Mouse (Mus musculus): ENCODE results near the gene Scgb3a1. TPM values are rescaled to one million over a fixed set of nuclear protein-coding genes. Genes with fewer than 3 reads are reported as not detected.

Scgb3a1 gene
- 0.86 and 1.1 TPM in 2 replicates for polyA plus RNA-seq (2014; fragmentation: Nextera tagmentation; extraction: Ambion mirVana)

GRCm38 (mm10) chr11:49663310-49663709, at the start of gene Scgb3a1:
TSS of gene Scgb3a1 (plus strand) at chr11:49663610.
- Histone ChIP-seq H3K9ac (ENCODE audit: low read depth, low read length) (no peak within 1 kb of the TSS), H3K36me3 (ENCODE audit: control insufficient read depth, insufficient read depth, low read length) (no peaks in the 10 kb centered on the region; the same call in 1 of the 2 replicates), H3K4me3 (ENCODE audit: low read depth, low read length) (no peak within 1 kb of the TSS), H3K27me3 (ENCODE audit: control insufficient read depth, insufficient read depth, low read length) (no peaks in the 10 kb centered on the region), H3K4me2 (no peak within 1 kb of the TSS), H3K27ac (ENCODE audit: low read depth, low read length) (no peak within 1 kb of the TSS), H3K9me3 (replicated peaks; ENCODE audit: control insufficient read depth, low read length) (no peaks in the 10 kb centered on the region), H3K4me1 (ENCODE audit: control insufficient read depth, insufficient read depth, low read length) (peaks cover 10% of the 10 kb centered on the region)
- ATAC-seq (replicated peaks; ENCODE audit: insufficient number of reproducible peaks, low FRiP score, low TSS enrichment) = no peak
- 78% methylated on average over 5 of the region's 5 CpGs for WGBS (ENCODE audit: insufficient replicate concordance)

- Histone ChIP-seq H3K9me3 (replicated peaks; ENCODE audit: control insufficient read depth, low read length) (no peaks in the 10 kb centered on the region), H3K4me1 (ENCODE audit: control insufficient read depth, insufficient read depth, low read length) (no peaks in the 10 kb centered on the region), H3K4me2 (no peak overlapping the region), H3K27me3 (ENCODE audit: control insufficient read depth, insufficient read depth, low read length) (peaks cover 8% of the 10 kb centered on the region; the same call in 1 of the 2 replicates), H3K27ac (ENCODE audit: low read depth, low read length) (no peak overlapping the region), H3K36me3 (ENCODE audit: control insufficient read depth, insufficient read depth, low read length) (no peaks in the 10 kb centered on the region), H3K4me3 (ENCODE audit: low read depth, low read length) (no peak overlapping the region), H3K9ac (ENCODE audit: low read depth, low read length) (no peak overlapping the region)
- ATAC-seq (replicated peaks; ENCODE audit: insufficient number of reproducible peaks, low FRiP score, low TSS enrichment) = no peak
- WGBS (ENCODE audit: insufficient replicate concordance) = 79% methylated on average over 10 of the region's 10 CpGs
These were observed 47.3 kb upstream of the Scgb3a1 start for GRCm38 (mm10) chr11:49615856-49616725.

- H3K9ac ChIP-seq (ENCODE audit: low read depth, low read length) = no peak overlapping the region
- H3K4me1 ChIP-seq (ENCODE audit: control insufficient read depth, insufficient read depth, low read length) = no peaks in the 10 kb centered on the region
- H3K4me2 ChIP-seq = no peak overlapping the region
- H3K9me3 ChIP-seq (replicated peaks; ENCODE audit: control insufficient read depth, low read length) = no peaks in the 10 kb centered on the region
- H3K4me3 ChIP-seq (ENCODE audit: low read depth, low read length) = no peak overlapping the region
- ATAC-seq (replicated peaks; ENCODE audit: insufficient number of reproducible peaks, low FRiP score, low TSS enrichment) = no peak
- no peak overlapping the region for H3K27ac ChIP-seq (ENCODE audit: low read depth, low read length)
- no peaks in the 10 kb centered on the region for H3K36me3 ChIP-seq (ENCODE audit: control insufficient read depth, insufficient read depth, low read length)
- 50% methylated on average over 8 of the region's 8 CpGs for WGBS (ENCODE audit: insufficient replicate concordance)
- 0 out of 2 replicates have a peak, but pooled peaks cover 2% of the 10 kb centered on the region for H3K27me3 ChIP-seq (ENCODE audit: control insufficient read depth, insufficient read depth, low read length)
These were observed 44.9 kb upstream of the Scgb3a1 start for GRCm38 (mm10) chr11:49618476-49618875.

GRCm38 (mm10) chr11:49621953-49622352, 41.5 kb upstream of the Scgb3a1 start:
- 77% methylated on average over 5 of the region's 5 CpGs for WGBS (ENCODE audit: insufficient replicate concordance)

GRCm38 (mm10) chr11:49624156-49624555, 39.3 kb upstream of the Scgb3a1 start:
- Histone ChIP-seq H3K9me3 (replicated peaks; ENCODE audit: control insufficient read depth, low read length) (no peaks in the 10 kb centered on the region), H3K4me1 (ENCODE audit: control insufficient read depth, insufficient read depth, low read length) (no peaks in the 10 kb centered on the region), H3K4me3 (ENCODE audit: low read depth, low read length) (no peak overlapping the region), H3K4me2 (no peak overlapping the region), H3K27me3 (ENCODE audit: control insufficient read depth, insufficient read depth, low read length) (no peaks in the 10 kb centered on the region; the same call in 1 of the 2 replicates), H3K36me3 (ENCODE audit: control insufficient read depth, insufficient read depth, low read length) (no peaks in the 10 kb centered on the region), H3K9ac (ENCODE audit: low read depth, low read length) (no peak overlapping the region), H3K27ac (ENCODE audit: low read depth, low read length) (no peak overlapping the region)
- ATAC-seq (replicated peaks; ENCODE audit: insufficient number of reproducible peaks, low FRiP score, low TSS enrichment) = no peak
- 72% methylated on average over 3 of the region's 3 CpGs for WGBS (ENCODE audit: insufficient replicate concordance)

More at GRCm38 (mm10) chr11:49621953-49622352, 41.5 kb upstream of the Scgb3a1 start:
- no peak for ATAC-seq (replicated peaks; ENCODE audit: insufficient number of reproducible peaks, low FRiP score, low TSS enrichment)
- no peak overlapping the region for H3K9ac ChIP-seq (ENCODE audit: low read depth, low read length)
- H3K27me3 ChIP-seq (ENCODE audit: control insufficient read depth, insufficient read depth, low read length) = no peaks in the 10 kb centered on the region; the same call in 1 of the 2 replicates
- H3K9me3 ChIP-seq (replicated peaks; ENCODE audit: control insufficient read depth, low read length) = no peaks in the 10 kb centered on the region
- H3K36me3 ChIP-seq (ENCODE audit: control insufficient read depth, insufficient read depth, low read length) = no peaks in the 10 kb centered on the region
- H3K4me1 ChIP-seq (ENCODE audit: control insufficient read depth, insufficient read depth, low read length) = no peaks in the 10 kb centered on the region
- H3K27ac ChIP-seq (ENCODE audit: low read depth, low read length) = no peak overlapping the region
- H3K4me3 ChIP-seq (ENCODE audit: low read depth, low read length) = no peak overlapping the region
- no peak overlapping the region for H3K4me2 ChIP-seq

GRCm38 (mm10) chr11:49625863-49626262, 37.5 kb upstream of the Scgb3a1 start:
- no peaks in the 10 kb centered on the region for H3K4me1 ChIP-seq (ENCODE audit: control insufficient read depth, insufficient read depth, low read length)
- no peaks in the 10 kb centered on the region for H3K36me3 ChIP-seq (ENCODE audit: control insufficient read depth, insufficient read depth, low read length)
- H3K27ac ChIP-seq (ENCODE audit: low read depth, low read length) = no peak overlapping the region
- WGBS (ENCODE audit: insufficient replicate concordance) = 53% methylated on average over 15 of the region's 15 CpGs
- no peak for ATAC-seq (replicated peaks; ENCODE audit: insufficient number of reproducible peaks, low FRiP score, low TSS enrichment)
- H3K9ac ChIP-seq (ENCODE audit: low read depth, low read length) = no peak overlapping the region
- no peaks in the 10 kb centered on the region for H3K9me3 ChIP-seq (replicated peaks; ENCODE audit: control insufficient read depth, low read length)
- H3K4me2 ChIP-seq = no peak overlapping the region
- no peaks in the 10 kb centered on the region; the same call in 1 of the 2 replicates for H3K27me3 ChIP-seq (ENCODE audit: control insufficient read depth, insufficient read depth, low read length)
- H3K4me3 ChIP-seq (ENCODE audit: low read depth, low read length) = no peak overlapping the region

- Histone ChIP-seq H3K4me3 (ENCODE audit: low read depth, low read length) (no peak overlapping the region), H3K4me2 (no peak overlapping the region), H3K27me3 (ENCODE audit: control insufficient read depth, insufficient read depth, low read length) (no peaks in the 10 kb centered on the region; the same call in 1 of the 2 replicates), H3K9ac (ENCODE audit: low read depth, low read length) (no peak overlapping the region), H3K9me3 (replicated peaks; ENCODE audit: control insufficient read depth, low read length) (no peaks in the 10 kb centered on the region), H3K27ac (ENCODE audit: low read depth, low read length) (no peak overlapping the region), H3K4me1 (ENCODE audit: control insufficient read depth, insufficient read depth, low read length) (no peaks in the 10 kb centered on the region), H3K36me3 (ENCODE audit: control insufficient read depth, insufficient read depth, low read length) (no peaks in the 10 kb centered on the region)
- no peak for ATAC-seq (replicated peaks; ENCODE audit: insufficient number of reproducible peaks, low FRiP score, low TSS enrichment)
- WGBS (ENCODE audit: insufficient replicate concordance) = 70% methylated on average over 8 of the region's 8 CpGs
These were observed 36.7 kb upstream of the Scgb3a1 start for GRCm38 (mm10) chr11:49626748-49627147.

GRCm38 (mm10) chr11:49631154-49631553, 32.3 kb upstream of the Scgb3a1 start:
- Histone ChIP-seq H3K27ac (ENCODE audit: low read depth, low read length) (no peak overlapping the region), H3K4me3 (ENCODE audit: low read depth, low read length) (no peak overlapping the region), H3K9ac (ENCODE audit: low read depth, low read length) (no peak overlapping the region), H3K4me2 (no peak overlapping the region), H3K36me3 (ENCODE audit: control insufficient read depth, insufficient read depth, low read length) (no peaks in the 10 kb centered on the region), H3K4me1 (ENCODE audit: control insufficient read depth, insufficient read depth, low read length) (peaks cover 5% of the 10 kb centered on the region), H3K9me3 (replicated peaks; ENCODE audit: control insufficient read depth, low read length) (no peaks in the 10 kb centered on the region), H3K27me3 (ENCODE audit: control insufficient read depth, insufficient read depth, low read length) (peaks cover 34% of the 10 kb centered on the region)
- 25% methylated on average over 3 of the region's 3 CpGs for WGBS (ENCODE audit: insufficient replicate concordance)
- no peak for ATAC-seq (replicated peaks; ENCODE audit: insufficient number of reproducible peaks, low FRiP score, low TSS enrichment)
